ENCODE assay signal across 8 mouse cellular contexts in the genomic region with DNA sequence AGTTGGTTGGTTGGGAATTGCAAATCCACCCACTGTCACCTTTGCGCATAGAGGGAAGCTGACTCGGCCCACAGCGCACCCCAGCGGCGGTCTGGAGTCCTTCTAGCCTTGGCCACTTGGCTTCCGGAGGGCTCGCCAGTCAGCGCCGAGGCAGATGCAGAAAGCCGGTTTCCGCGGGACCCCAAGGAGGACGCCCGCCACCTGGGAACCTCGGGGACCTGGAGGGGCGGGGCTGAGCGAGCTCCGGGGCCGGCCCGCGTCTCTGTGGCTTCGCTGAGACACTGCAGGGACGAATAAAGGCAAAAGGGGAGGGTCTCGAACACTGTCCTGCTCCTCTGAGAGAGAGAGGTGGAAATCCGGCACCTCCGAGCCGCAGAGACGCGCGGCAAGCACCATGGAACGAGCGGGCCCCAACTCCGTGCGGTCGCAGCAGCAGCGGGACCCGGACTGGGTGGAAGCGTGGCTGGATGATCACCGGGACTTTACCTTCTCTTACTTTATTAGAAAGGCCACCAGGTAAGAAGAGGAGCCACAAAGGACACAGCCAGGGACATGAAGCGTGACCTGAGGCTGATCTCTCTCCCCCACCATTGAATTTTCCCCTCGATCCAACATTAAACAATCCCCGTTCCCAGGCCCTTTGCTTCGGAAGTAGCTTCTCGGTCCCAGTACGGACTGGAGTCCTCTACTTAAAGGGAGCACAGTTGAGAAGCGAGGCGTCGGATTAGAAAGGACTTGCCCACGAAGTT. TPM values are rescaled to one million over a fixed set of nuclear protein-coding genes. Genes with fewer than 3 reads are reported as not detected.
DNase-seq lines count a peak whose midpoint lies in the region; ATAC-seq and TF ChIP-seq lines count a peak whose summit lies in the region.

A gene (plus strand): TSS at position 96 of the 749 bp plus-strand sequence.

- under 1% methylated on average over 49 of the region's 49 CpGs for WGBS in intestine, postnatal 0 days
- WGBS in limb, embryonic 13.5 days: under 1% methylated on average over 49 of the region's 49 CpGs
- WGBS in midbrain, embryonic 13.5 days: under 1% methylated on average over 49 of the region's 49 CpGs
- under 1% methylated on average over 49 of the region's 49 CpGs for WGBS in small intestine, adult 2 months

- peak within 1 kb of the TSS; percentile 88 for H3K9ac ChIP-seq in intestine, postnatal 0 days (ENCODE audit: low read depth, low read length)
- H3K9ac ChIP-seq in limb, embryonic 13.5 days: peak within 1 kb of the TSS; percentile 87
- peak within 1 kb of the TSS; percentile 82 for H3K9ac ChIP-seq in midbrain, embryonic 13.5 days (replicated peaks)

- H3K4me1 ChIP-seq in intestine, postnatal 0 days (replicated peaks; ENCODE audit: control insufficient read depth, insufficient read depth, low read length): no peaks in the 10 kb centered on the region
- peaks cover 11% of the 10 kb centered on the region for H3K4me1 ChIP-seq in limb, embryonic 13.5 days
- peaks cover 28% of the 10 kb centered on the region for H3K4me1 ChIP-seq in midbrain, embryonic 13.5 days (replicated peaks)
- peaks cover 4% of the 10 kb centered on the region; the same call in 1 of the 2 replicates for H3K4me1 ChIP-seq in small intestine, adult 2 months (ENCODE audit: control insufficient read depth, insufficient read depth, insufficient read length, low read length)

- TF ChIP-seq POLR2A in small intestine, adult 2 months (IDR thresholded peaks at IDR 0.05; ENCODE audit: low read depth, low read length): peak; percentile 63

- TF ChIP-seq CTCF in intestine, postnatal 0 days (IDR thresholded peaks at IDR 0.05; ENCODE audit: low read depth): peak; percentile 95
- peak; percentile 73 for TF ChIP-seq CTCF in small intestine, adult 2 months (IDR thresholded peaks at IDR 0.05; ENCODE audit: extremely low read depth, insufficient read length, insufficient replicate concordance, low read depth, low read length)

- peak; percentile 70 for ATAC-seq in intestine, postnatal 0 days
- ATAC-seq in limb, embryonic 13.5 days (ENCODE audit: low FRiP score, low read depth): peak; percentile 61; the same call in 1 of the 2 replicates
- peak; percentile 68 for ATAC-seq in midbrain, embryonic 13.5 days
- ATAC-seq in erythroid progenitor cell, adult 5-6 weeks (replicated peaks; ENCODE audit: low FRiP score, poor library complexity, severe bottlenecking): no peak

- peak; percentile 88 for DNase-seq in adrenal gland, postnatal 25 days
- DNase-seq in embryo, embryonic 9.5 days (ENCODE audit: extremely low spot score): peak; percentile 89
- DNase-seq in heart, adult 18-20 months: peak; percentile 78 to 86

- H3K4me2 ChIP-seq in intestine, postnatal 0 days (replicated peaks; ENCODE audit: low read depth): peak within 1 kb of the TSS; percentile 95
- H3K4me2 ChIP-seq in limb, embryonic 13.5 days (replicated peaks): peak within 1 kb of the TSS; percentile 83
- peak within 1 kb of the TSS; percentile 84 for H3K4me2 ChIP-seq in midbrain, embryonic 13.5 days (replicated peaks)

- H3K4me3 ChIP-seq in intestine, postnatal 0 days (ENCODE audit: low read depth, low read length): peak within 1 kb of the TSS; percentile 89
- H3K4me3 ChIP-seq in limb, embryonic 13.5 days: peak within 1 kb of the TSS; percentile 76
- peak within 1 kb of the TSS; percentile 73 for H3K4me3 ChIP-seq in midbrain, embryonic 13.5 days (replicated peaks)
- H3K4me3 ChIP-seq in small intestine, adult 2 months (ENCODE audit: low read depth, low read length): peak within 1 kb of the TSS; percentile 87

- no peaks in the 10 kb centered on the region for H3K36me3 ChIP-seq in intestine, postnatal 0 days (ENCODE audit: control insufficient read depth, insufficient read depth)
- no peaks in the 10 kb centered on the region for H3K36me3 ChIP-seq in limb, embryonic 13.5 days
- H3K36me3 ChIP-seq in midbrain, embryonic 13.5 days: no peaks in the 10 kb centered on the region
- H3K36me3 ChIP-seq in small intestine, adult 2 months (ENCODE audit: control insufficient read depth, insufficient read depth, low read length): no peaks in the 10 kb centered on the region

- no peaks in the 10 kb centered on the region for H3K27me3 ChIP-seq in intestine, postnatal 0 days (replicated peaks; ENCODE audit: control insufficient read depth, insufficient read depth, low read length)
- H3K27me3 ChIP-seq in limb, embryonic 13.5 days: no peaks in the 10 kb centered on the region
- no peaks in the 10 kb centered on the region for H3K27me3 ChIP-seq in midbrain, embryonic 13.5 days
- no peaks in the 10 kb centered on the region for H3K27me3 ChIP-seq in small intestine, adult 2 months (ENCODE audit: control insufficient read depth, insufficient read depth, low read length)

- H3K27ac ChIP-seq in intestine, postnatal 0 days (ENCODE audit: low read depth, low read length): peak within 1 kb of the TSS; percentile 96
- H3K27ac ChIP-seq in limb, embryonic 13.5 days: peak within 1 kb of the TSS; percentile 90
- H3K27ac ChIP-seq in midbrain, embryonic 13.5 days: peak within 1 kb of the TSS; percentile 81
- peak within 1 kb of the TSS; percentile 91 for H3K27ac ChIP-seq in small intestine, adult 2 months (ENCODE audit: insufficient read depth, low read depth, low read length)

- H3K9me3 ChIP-seq in intestine, postnatal 0 days (ENCODE audit: control insufficient read depth): no peaks in the 10 kb centered on the region
- no peaks in the 10 kb centered on the region for H3K9me3 ChIP-seq in limb, embryonic 13.5 days
- H3K9me3 ChIP-seq in midbrain, embryonic 13.5 days: no peaks in the 10 kb centered on the region

RNA-seq across cellular contexts. Expression of the gene that starts here (rescaled TPM):
- 30.3 and 49.4 TPM in 2 replicates for total RNA-seq in adrenal gland, postnatal 25 days (2021)
- 1 to 10 TPM; 3.0 to 3.5 TPM for total RNA-seq in heart, adult 18-20 months (2021)
- 9.0 and 9.1 TPM in 2 replicates for polyA plus RNA-seq in intestine, postnatal 0 days (2015; fragmentation: Nextera tagmentation; extraction: Ambion mirVana)
- 3.3 and 3.7 TPM in 2 replicates for polyA plus RNA-seq in limb, embryonic 13.5 days (2015; fragmentation: Nextera tagmentation; extraction: Ambion mirVana)
- polyA plus RNA-seq in midbrain, embryonic 13.5 days (2015; fragmentation: Nextera tagmentation; extraction: Ambion mirVana): 2.8 and 3.2 TPM in 2 replicates
- 3.9 and 10.3 TPM in 2 replicates for polyA plus RNA-seq in small intestine, adult 2 months (2012; rRNA removed)
- total RNA-seq in erythroid progenitor cell, adult 5-6 weeks (2015; ENCODE audit: low replicate concordance): 0.36 and 1.3 TPM in 2 replicates
- 0.39 TPM in 1 of 2 replicates, not detected in the other for total RNA-seq in erythroid progenitor cell, adult 5-6 weeks (2017; ENCODE audit: low replicate concordance)
